Mouse (Mus musculus) common myeloid progenitor, adult 5-6 weeks (primary cell): ENCODE data around the gene Gm7714. TPM values are rescaled to one million over a fixed set of nuclear protein-coding genes. Genes with fewer than 3 reads are reported as not detected.
"Not testable (repeated sequence)": the region's sequence is repeated elsewhere in the genome, so short reads cannot be mapped to it uniquely, and the experiment has no call there.

ENCODE experiments used
- ATAC-seq: replicated peaks from 2 replicates; pipeline ENCODE4 v1.8.0; 2016; ENCODE audit warnings: low read depth, mild to moderate bottlenecking, moderate TSS enrichment, inconsistent platforms; ENCODE audit not compliant: poor library complexity, severe bottlenecking
- total RNA-seq: library from RNA; stranded (forward); fragments of 200-1000, 187-1606 nt; gene quantifications from 2 replicates; pipeline ENCODE4 v1.2.3, GENCODE M21; 2017

Gm7714 gene
- total RNA-seq = not detected in 2 replicates

DNA sequence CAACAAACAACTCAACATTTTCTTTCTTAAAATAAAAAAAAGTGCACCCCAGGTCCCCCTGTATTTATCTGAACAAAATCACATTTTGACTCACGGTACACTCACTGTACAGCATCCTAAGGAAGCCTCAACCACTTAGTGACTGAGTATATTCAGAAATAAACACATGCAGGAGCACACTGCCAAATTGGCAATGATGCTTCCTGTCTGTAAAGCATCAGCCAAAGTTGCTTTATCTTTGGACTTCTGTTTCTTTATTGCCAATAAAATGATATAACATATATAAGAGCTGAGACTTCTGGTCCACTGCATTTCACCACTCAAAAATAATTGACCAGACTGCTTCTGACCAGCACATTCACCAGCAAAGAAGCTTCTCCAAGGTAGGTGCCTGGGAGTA, at the start of gene Gm7714:
Gene Gm7714, plus strand, starts transcription at position 301 of the 400 bp plus-strand sequence.
- no peak for ATAC-seq

DNA sequence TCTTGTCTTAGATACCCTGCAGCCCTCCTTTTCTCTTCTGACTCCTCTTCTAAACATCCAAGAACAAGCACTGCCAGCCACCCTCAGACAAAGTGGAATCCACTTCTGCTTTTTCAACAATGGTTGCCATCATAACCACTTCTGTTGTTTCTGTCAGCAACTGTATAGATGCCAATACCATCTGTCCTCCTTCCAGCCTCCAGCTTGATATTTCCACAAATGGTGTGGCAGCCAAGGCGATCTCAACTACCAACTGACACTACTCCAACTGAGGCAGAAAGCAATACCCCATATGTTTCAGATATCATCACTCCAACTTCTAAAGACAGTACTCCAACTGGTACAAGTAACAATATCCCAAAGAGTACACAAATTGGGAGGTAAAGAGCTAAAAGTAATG, 12.2 kb upstream of the Gm7714 start:
- ATAC-seq = no peak

DNA sequence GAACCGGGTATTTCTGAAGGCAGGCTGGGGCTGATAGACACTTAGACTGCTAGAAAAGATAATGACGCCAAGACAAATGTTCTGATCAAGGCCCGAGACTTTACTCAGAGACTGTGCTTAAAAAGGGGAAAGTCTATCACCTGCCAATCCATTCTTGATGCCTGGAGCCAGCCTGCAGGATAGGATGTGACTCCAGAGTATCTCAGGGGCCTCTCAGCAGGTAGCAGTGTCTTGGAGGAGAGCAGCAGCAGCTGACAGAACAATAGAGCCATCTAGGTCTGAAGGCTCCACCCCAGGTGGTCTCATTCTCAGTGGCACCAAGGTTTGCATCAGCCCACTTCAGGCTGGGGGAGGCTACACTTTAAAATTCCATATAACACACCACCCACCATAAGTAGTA, 42.6 kb downstream of the Gm7714 start:
- ATAC-seq = not testable (repeated sequence)

DNA sequence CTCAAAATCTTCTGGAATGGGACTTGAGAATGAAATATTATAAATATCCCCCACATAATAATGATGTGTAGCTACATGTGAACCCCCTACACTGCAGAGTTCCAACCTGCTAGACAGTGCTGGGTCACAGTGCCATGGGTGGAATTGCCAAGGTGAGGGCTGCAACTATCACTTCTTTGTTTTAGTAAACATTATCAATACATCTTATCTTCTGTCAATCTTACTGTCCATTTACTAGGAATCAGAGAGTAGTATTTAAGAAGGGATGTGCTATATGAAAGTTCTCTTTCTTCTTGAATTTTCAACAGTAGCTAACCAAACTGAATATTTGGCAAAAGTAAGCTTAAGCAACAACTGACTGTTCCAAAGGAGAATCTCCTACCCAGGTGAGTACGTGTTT, 48.3 kb downstream of the Gm7714 start, which contains the start of gene Prol1:
Gene Prol1, plus strand, starts transcription at position 301 of the 400 bp plus-strand sequence.
- ATAC-seq = no peak

Other genes with a start within 250 kb of the Gm7714 start
- gene Smr2, start 182.4 kb upstream of the Gm7714 start, total RNA-seq = not detected in 2 replicates
- gene Gm11116, start 157.4 kb upstream of the Gm7714 start, total RNA-seq = not detected in 2 replicates
- not detected in 2 replicates for gene Gm11115, start 114.8 kb upstream of the Gm7714 start, total RNA-seq
- gene Prol1, start 48.4 kb downstream of the Gm7714 start, total RNA-seq = not detected in 2 replicates
- not detected in 2 replicates for gene Amtn, start 107.2 kb downstream of the Gm7714 start, total RNA-seq
- not detected in 2 replicates for gene Ambn, start 187.1 kb downstream of the Gm7714 start, total RNA-seq
- gene Enam, start 219.1 kb downstream of the Gm7714 start, total RNA-seq = not detected in 2 replicates